Mouse (Mus musculus): ENCODE results near the gene Dus4l.

DNA sequence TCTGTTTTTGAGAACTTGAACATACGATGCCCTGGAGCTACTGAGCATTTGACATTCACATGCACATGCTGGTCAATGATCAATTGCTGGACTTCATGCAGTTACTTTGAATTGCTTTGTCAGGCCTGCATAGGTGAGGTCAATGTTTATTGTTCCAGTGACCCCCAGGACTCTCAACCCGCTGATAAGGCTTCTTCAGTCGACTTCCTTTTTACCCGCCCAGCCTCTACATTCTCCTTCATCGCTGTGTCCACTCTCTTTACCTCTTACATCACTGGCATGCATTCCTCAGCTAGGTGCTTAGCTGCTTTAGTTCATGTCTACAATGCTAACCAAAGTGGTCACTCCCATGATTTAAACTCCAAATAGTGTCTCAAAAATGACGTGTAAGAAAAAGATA, 51.0 kb downstream of the Dus4l start:
- TF ChIP-seq ELF1 (IDR thresholded peaks at IDR 0.05; ENCODE audit: low read depth, low read length) (no peak), JUND (conservative IDR thresholded peaks at IDR 0.05; ENCODE audit: low read depth, low read length) (no peak), MAZ (IDR thresholded peaks at IDR 0.05; ENCODE audit: low read depth, low read length) (no peak), CTCF (conservative IDR thresholded peaks at IDR 0.05 in 1 of 2, IDR thresholded peaks at IDR 0.05 in 1 of 2; ENCODE audit: low read depth in 2 of 2, low read length in 2 of 2) (no peak), POLR2A (IDR thresholded peaks at IDR 0.05; ENCODE audit: low read depth, low read length) (no peak), RAD21 (IDR thresholded peaks at IDR 0.05; ENCODE audit: low read depth, low read length) (no peak), MAX (IDR thresholded peaks at IDR 0.05; ENCODE audit: low read length) (no peak), MYC (IDR thresholded peaks at IDR 0.05; ENCODE audit: low read depth, low read length) (no peak), ZC3H11A (IDR thresholded peaks at IDR 0.05; ENCODE audit: low read depth, low read length) (no peak), BHLHE40 (IDR thresholded peaks at IDR 0.05; ENCODE audit: low read depth, low read length) (no peak), IRF4 (IDR thresholded peaks at IDR 0.05; ENCODE audit: low read depth, low read length) (no peak), USF2 (conservative IDR thresholded peaks at IDR 0.05; ENCODE audit: low read depth, low read length) (no peak), CHD1 (IDR thresholded peaks at IDR 0.05; ENCODE audit: low read depth, low read length) (no peak)
